Mouse (Mus musculus): ENCODE data around the gene H2-Ab1. TPM values are rescaled to one million over a fixed set of nuclear protein-coding genes. Genes with fewer than 3 reads are reported as not detected.
"Not testable (repeated sequence)": the region's sequence is repeated elsewhere in the genome, so short reads cannot be mapped to it uniquely, and the experiment has no call there.

Gene H2-Ab1
- polyA plus RNA-seq (2012; ENCODE audit: insufficient read depth, insufficient read length, missing spikeins) = 71.7 and 90.6 TPM in 2 replicates

GRCm38 (mm10) chr17:34257594-34258375 is at the start of gene H2-Ab1:
TSS of gene H2-Ab1 (plus strand) at chr17:34257689.
- Histone ChIP-seq H3K4me3 (ENCODE audit: insufficient read depth, low read depth, low read length) (no peak within 1 kb of the TSS), H3K27ac (replicated peaks; ENCODE audit: low read depth, low read length) (peak within 1 kb of the TSS; percentile 58), H3K4me1 (ENCODE audit: control insufficient read depth, insufficient read depth, insufficient read length, low read length) (no peaks in the 10 kb centered on the region)

GRCm38 (mm10) chr17:34207866-34208265 is 49.6 kb upstream of the H2-Ab1 start:
- H3K4me1 ChIP-seq (ENCODE audit: control insufficient read depth, insufficient read depth, insufficient read length, low read length) = no peaks in the 10 kb centered on the region
- H3K4me3 ChIP-seq (ENCODE audit: insufficient read depth, low read depth, low read length) = no peak overlapping the region

GRCm38 (mm10) chr17:34208421-34208820 is 49.1 kb upstream of the H2-Ab1 start:
- Histone ChIP-seq H3K27ac (replicated peaks; ENCODE audit: low read depth, low read length) (no peak overlapping the region), H3K4me1 (ENCODE audit: control insufficient read depth, insufficient read depth, insufficient read length, low read length) (no peaks in the 10 kb centered on the region), H3K4me3 (ENCODE audit: insufficient read depth, low read depth, low read length) (no peak overlapping the region)

More at GRCm38 (mm10) chr17:34207866-34208265, 49.6 kb upstream of the H2-Ab1 start:
- no peak overlapping the region for H3K27ac ChIP-seq (replicated peaks; ENCODE audit: low read depth, low read length)

GRCm38 (mm10) chr17:34209680-34210079 is 47.8 kb upstream of the H2-Ab1 start:
- Histone ChIP-seq H3K4me3 (ENCODE audit: insufficient read depth, low read depth, low read length) (no peak overlapping the region), H3K27ac (replicated peaks; ENCODE audit: low read depth, low read length) (no peak overlapping the region), H3K4me1 (ENCODE audit: control insufficient read depth, insufficient read depth, insufficient read length, low read length) (no peaks in the 10 kb centered on the region)

- no peaks in the 10 kb centered on the region for H3K4me1 ChIP-seq (ENCODE audit: control insufficient read depth, insufficient read depth, insufficient read length, low read length)
- no peak overlapping the region for H3K27ac ChIP-seq (replicated peaks; ENCODE audit: low read depth, low read length)
- no peak overlapping the region for H3K4me3 ChIP-seq (ENCODE audit: insufficient read depth, low read depth, low read length)
Observed at GRCm38 (mm10) chr17:34210599-34210998, 46.9 kb upstream of the H2-Ab1 start.

- Histone ChIP-seq H3K4me1 (ENCODE audit: control insufficient read depth, insufficient read depth, insufficient read length, low read length) (no peaks in the 10 kb centered on the region), H3K27ac (replicated peaks; ENCODE audit: low read depth, low read length) (no peak overlapping the region), H3K4me3 (ENCODE audit: insufficient read depth, low read depth, low read length) (no peak overlapping the region)
Observed at GRCm38 (mm10) chr17:34211746-34212365, 45.6 kb upstream of the H2-Ab1 start.

- Histone ChIP-seq H3K4me1 (ENCODE audit: control insufficient read depth, insufficient read depth, insufficient read length, low read length) (no peaks in the 10 kb centered on the region; the same call in 1 of the 2 replicates), H3K4me3 (ENCODE audit: insufficient read depth, low read depth, low read length) (no peak overlapping the region), H3K27ac (replicated peaks; ENCODE audit: low read depth, low read length) (no peak overlapping the region)
Observed at GRCm38 (mm10) chr17:34213936-34214335, 43.6 kb upstream of the H2-Ab1 start.

GRCm38 (mm10) chr17:34215176-34215575 is 42.3 kb upstream of the H2-Ab1 start:
- Histone ChIP-seq H3K27ac (replicated peaks; ENCODE audit: low read depth, low read length) (no peak overlapping the region), H3K4me1 (ENCODE audit: control insufficient read depth, insufficient read depth, insufficient read length, low read length) (no peaks in the 10 kb centered on the region; the same call in 1 of the 2 replicates), H3K4me3 (ENCODE audit: insufficient read depth, low read depth, low read length) (no peak overlapping the region)

GRCm38 (mm10) chr17:34217216-34217928 is 40.1 kb upstream of the H2-Ab1 start:
- Histone ChIP-seq H3K4me1 (ENCODE audit: control insufficient read depth, insufficient read depth, insufficient read length, low read length) (no peaks in the 10 kb centered on the region; the same call in 1 of the 2 replicates), H3K4me3 (ENCODE audit: insufficient read depth, low read depth, low read length) (no peak overlapping the region), H3K27ac (replicated peaks; ENCODE audit: low read depth, low read length) (0 out of 2 replicates have a peak overlapping the region, but pooled peaks have one; percentile 33)

- Histone ChIP-seq H3K4me1 (ENCODE audit: control insufficient read depth, insufficient read depth, insufficient read length, low read length) (no peaks in the 10 kb centered on the region; the same call in 1 of the 2 replicates), H3K4me3 (ENCODE audit: insufficient read depth, low read depth, low read length) (no peak overlapping the region), H3K27ac (replicated peaks; ENCODE audit: low read depth, low read length) (no peak overlapping the region; the same call in 1 of the 2 replicates)
Observed at GRCm38 (mm10) chr17:34217986-34218385, 39.5 kb upstream of the H2-Ab1 start.

- Histone ChIP-seq H3K4me1 (ENCODE audit: control insufficient read depth, insufficient read depth, insufficient read length, low read length) (no peaks in the 10 kb centered on the region; the same call in 1 of the 2 replicates), H3K27ac (replicated peaks; ENCODE audit: low read depth, low read length) (peak overlapping the region; percentile 2), H3K4me3 (ENCODE audit: insufficient read depth, low read depth, low read length) (0 out of 2 replicates have a peak overlapping the region, but pooled peaks have one; percentile 1)
Observed at GRCm38 (mm10) chr17:34218675-34219074, 38.8 kb upstream of the H2-Ab1 start.

- H3K27ac ChIP-seq (replicated peaks; ENCODE audit: low read depth, low read length) = peak overlapping the region; percentile 2
- H3K4me1 ChIP-seq (ENCODE audit: control insufficient read depth, insufficient read depth, insufficient read length, low read length); H3K4me3 ChIP-seq (ENCODE audit: insufficient read depth, low read depth, low read length): not testable (repeated sequence)
Observed at GRCm38 (mm10) chr17:34219096-34219495, 38.4 kb upstream of the H2-Ab1 start.

GRCm38 (mm10) chr17:34219801-34220200 is 37.7 kb upstream of the H2-Ab1 start:
- not testable (repeated sequence) for H3K4me3 ChIP-seq (ENCODE audit: insufficient read depth, low read depth, low read length); H3K27ac ChIP-seq (replicated peaks; ENCODE audit: low read depth, low read length); H3K4me1 ChIP-seq (ENCODE audit: control insufficient read depth, insufficient read depth, insufficient read length, low read length)

- not testable (repeated sequence) for H3K27ac ChIP-seq (replicated peaks; ENCODE audit: low read depth, low read length); H3K4me1 ChIP-seq (ENCODE audit: control insufficient read depth, insufficient read depth, insufficient read length, low read length); H3K4me3 ChIP-seq (ENCODE audit: insufficient read depth, low read depth, low read length)
Observed at GRCm38 (mm10) chr17:34220401-34220800, 37.1 kb upstream of the H2-Ab1 start.

GRCm38 (mm10) chr17:34224816-34225215 is 32.7 kb upstream of the H2-Ab1 start:
- no peaks in the 10 kb centered on the region for H3K4me1 ChIP-seq (ENCODE audit: control insufficient read depth, insufficient read depth, insufficient read length, low read length)
- H3K4me3 ChIP-seq (ENCODE audit: insufficient read depth, low read depth, low read length) = no peak overlapping the region
- no peak overlapping the region for H3K27ac ChIP-seq (replicated peaks; ENCODE audit: low read depth, low read length)

Data from brown adipose tissue, adult 24 weeks (tissue).